Mouse (Mus musculus) v-Abl transformed pro-B cells (cell line): Measurements from ENCODE around the gene Gm4881.

ENCODE experiments used
- in situ Hi-C, 2 experiments: fragments of 400-800 bp; cut with MboI; formaldehyde crosslinking; loops; one replicate each; pipeline ENCODE4 v1.15.1; 2025; ENCODE audit not compliant: unreplicated experiment in 2 of 2

The Gm4881 gene

GRCm38 (mm10) chr7:24902264-24902629, 42.0 kb downstream of the Gm4881 start:
- in situ Hi-C loops: loop anchor here in 1 of 2 experiments (10.0 kb wide), 2 partner anchors 347 to 853 kb away; partner anchors contain the start of gene Hnrnpul1

GRCm38 (mm10) chr7:24901842-24902241, 42.5 kb downstream of the Gm4881 start:
- in situ Hi-C loops: loop anchor here in 1 of 2 experiments (10.0 kb wide), 2 partner anchors 347 to 853 kb away; partner anchors contain the start of gene Hnrnpul1

DNA sequence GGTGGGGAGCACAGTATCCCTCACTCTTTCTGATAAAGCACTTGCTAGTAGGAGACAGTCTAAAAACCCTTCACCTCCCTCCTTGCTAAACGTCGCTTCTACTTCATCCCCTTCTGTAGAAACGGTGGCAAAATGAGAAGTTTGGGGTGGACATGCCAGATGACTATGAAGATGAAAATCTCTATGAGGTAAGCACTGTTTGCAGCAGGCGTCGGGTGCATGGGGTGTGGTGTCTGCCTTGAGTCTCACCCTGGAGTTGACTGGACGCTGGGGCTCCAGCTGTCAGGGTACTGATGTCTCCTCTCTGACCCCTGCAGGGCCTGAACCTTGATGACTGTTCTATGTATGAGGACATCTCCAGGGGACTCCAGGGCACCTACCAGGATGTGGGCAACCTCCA, 43.2 kb downstream of the Gm4881 start:
- in situ Hi-C loops: loop anchor here in 1 of 2 experiments (10.0 kb wide), 2 partner anchors 346 to 854 kb away; partner anchors contain the start of gene Hnrnpul1

GRCm38 (mm10) chr7:24897959-24898358, 46.3 kb downstream of the Gm4881 start:
- in situ Hi-C loops: loop anchor here in 1 of 2 experiments (25.0 kb wide), 1 partner anchor 814 kb away; the partner anchor contains the start of gene Ccdc97

- in situ Hi-C loops: loop anchor here in 1 of 2 experiments (25.0 kb wide), 1 partner anchor 815 kb away; the partner anchor contains the start of gene Ccdc97
Observed at GRCm38 (mm10) chr7:24897224-24897623, 47.1 kb downstream of the Gm4881 start, which contains the start of gene Cd79a. Gene Cd79a (plus strand): TSS chr7:24897381.

- in situ Hi-C loops: loop anchor here in 1 of 2 experiments (25.0 kb wide), 1 partner anchor 816 kb away; the partner anchor contains the start of gene Ccdc97
Observed at GRCm38 (mm10) chr7:24896269-24896668, 48.0 kb downstream of the Gm4881 start.

GRCm38 (mm10) chr7:24895749-24896148, 48.5 kb downstream of the Gm4881 start:
- in situ Hi-C loops: loop anchor here in 1 of 2 experiments (25.0 kb wide), 1 partner anchor 817 kb away; the partner anchor contains the start of gene Ccdc97

DNA sequence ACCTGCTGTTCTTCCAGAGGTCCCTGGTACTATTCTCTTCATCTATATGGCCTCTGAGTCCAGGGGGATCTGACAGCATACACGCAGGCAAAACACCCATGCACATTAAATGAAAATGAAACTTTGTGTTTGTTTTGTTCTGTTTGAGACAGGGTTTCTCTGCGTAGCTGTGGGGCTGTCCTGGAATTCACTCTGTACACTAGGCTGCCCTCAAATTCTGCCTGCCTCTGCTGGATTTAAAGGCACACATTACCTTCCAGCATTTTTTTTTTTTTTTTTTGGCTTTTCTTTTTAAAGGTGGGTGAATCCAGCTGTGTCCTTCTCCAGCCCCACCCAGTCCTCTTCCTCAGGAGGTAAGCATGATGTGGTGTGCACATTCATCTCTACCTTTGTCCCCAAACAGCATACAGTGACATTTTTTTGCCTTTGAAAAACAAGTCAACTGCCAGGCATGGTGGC, 52.1 kb downstream of the Gm4881 start:
- in situ Hi-C loops: loop anchor here in 1 of 2 experiments (25.0 kb wide), 1 partner anchor 820 kb away; the partner anchor contains the start of gene Ccdc97

GRCm38 (mm10) chr7:24891241-24892124, 52.8 kb downstream of the Gm4881 start:
- in situ Hi-C loops: loop anchor here in 1 of 2 experiments (25.0 kb wide), 1 partner anchor 821 kb away; the partner anchor contains the start of gene Ccdc97

DNA sequence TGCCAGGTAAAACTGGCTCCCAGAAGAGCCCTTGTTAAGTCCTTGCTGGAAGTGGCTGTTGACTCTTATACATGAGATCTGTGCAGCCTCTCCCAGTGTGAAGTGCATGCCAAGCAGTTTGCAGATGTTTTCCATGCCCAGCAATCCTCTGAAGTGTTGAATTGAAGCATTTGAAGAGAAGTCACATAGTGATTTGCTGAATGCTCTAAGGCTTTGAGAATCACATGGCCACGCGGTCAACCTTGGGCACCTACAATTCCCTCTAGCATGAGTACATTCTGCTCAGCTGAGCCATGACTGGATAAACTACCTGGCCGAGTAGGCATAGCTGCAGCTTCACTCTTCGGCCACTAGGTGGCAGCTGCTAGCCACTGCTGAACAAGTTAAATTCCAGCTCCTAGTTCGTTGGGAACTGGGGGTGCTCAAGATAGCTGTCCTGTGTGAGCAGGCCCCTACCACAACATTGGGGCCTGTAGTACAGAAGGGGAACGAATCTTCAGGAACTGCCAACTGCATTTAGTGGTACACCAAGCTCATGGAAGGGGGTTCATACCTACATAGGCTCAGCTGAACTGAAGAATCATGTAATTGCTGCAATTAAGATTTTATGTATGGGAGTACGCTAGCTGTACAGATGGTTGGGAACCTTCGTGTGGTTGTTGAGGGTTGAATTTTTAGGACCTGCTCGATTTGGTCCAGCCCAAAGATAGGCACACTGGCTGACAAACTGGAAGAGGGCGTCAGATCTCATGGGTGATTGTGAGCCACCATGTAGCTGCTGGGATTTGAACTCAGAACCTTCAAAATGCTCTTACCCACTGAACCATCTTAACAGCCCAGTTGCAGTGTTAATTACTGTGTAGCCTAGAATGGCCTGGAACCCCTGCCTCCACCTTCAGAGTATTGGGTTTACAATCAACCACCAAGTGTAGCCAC, 53.7 kb downstream of the Gm4881 start:
- in situ Hi-C loops: loop anchor here in 1 of 2 experiments (25.0 kb wide), 1 partner anchor 822 kb away; the partner anchor contains the start of gene Ccdc97

DNA sequence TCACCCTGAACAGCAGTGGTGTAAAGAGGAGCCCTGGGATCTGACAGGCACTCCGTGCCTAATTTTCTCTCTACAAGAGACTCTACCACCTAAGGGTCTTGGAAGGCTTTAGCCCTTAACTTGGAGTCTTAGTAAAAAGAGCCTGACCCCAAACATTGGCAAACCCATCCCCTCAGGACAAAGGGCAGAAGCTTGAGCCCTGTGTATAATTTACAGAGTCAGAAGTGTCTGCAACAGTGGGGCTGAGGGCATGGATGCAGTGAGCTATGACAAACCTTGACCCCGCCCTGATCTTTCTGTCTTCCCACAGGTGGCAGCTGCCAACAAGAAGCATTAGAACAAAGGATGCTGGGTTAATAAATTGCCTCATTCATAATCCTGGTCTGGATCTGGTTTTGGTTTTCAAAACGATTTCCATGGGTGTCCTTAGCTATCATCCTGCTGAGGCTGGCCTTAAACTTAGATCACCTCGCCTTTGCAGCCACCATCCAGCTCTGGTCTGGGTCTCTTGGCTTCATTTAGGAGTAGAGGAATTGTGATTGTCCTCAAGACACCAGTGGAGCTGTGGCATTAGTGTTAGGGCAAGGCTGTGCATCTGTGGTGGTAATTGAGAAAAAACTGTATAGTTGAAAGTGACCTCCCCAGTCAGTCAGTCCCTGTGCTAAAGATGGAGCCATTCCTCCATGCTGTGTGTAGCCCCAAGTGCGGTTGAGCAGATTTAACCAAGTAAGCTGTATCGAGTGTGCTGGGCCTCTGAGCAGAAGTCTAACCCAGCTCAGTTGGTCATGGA, 54.7 kb downstream of the Gm4881 start:
- in situ Hi-C loops: loop anchor here (5.0 to 25.0 kb wide), 3 partner anchors 33 to 823 kb away; partner anchors contain the start of gene Ccdc97 (in 1 of the 2)

DNA sequence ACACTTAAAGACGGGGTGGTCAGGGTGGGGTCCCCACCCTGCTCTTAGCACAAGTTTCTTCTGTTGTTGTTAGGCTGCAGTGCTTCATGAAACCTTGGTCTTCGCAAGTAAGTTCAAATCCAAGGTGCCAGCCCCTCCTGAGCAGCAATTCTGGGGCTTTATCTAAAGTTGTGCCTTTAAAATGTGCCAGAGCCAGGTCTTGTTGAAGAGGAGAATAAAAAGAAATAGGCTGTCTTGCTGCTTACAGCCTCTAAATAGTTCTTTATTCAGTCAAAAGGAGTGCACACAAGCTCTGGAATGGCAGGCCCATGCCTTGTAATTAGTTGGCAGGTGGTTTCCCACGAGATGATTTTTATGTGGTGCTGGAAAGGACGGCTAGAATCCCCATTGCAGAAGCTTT, 57.2 kb downstream of the Gm4881 start:
- in situ Hi-C loops: loop anchor here (5.0 to 25.0 kb wide), 3 partner anchors 35 to 825 kb away; partner anchors contain the start of gene Ccdc97 (in 1 of the 2)

DNA sequence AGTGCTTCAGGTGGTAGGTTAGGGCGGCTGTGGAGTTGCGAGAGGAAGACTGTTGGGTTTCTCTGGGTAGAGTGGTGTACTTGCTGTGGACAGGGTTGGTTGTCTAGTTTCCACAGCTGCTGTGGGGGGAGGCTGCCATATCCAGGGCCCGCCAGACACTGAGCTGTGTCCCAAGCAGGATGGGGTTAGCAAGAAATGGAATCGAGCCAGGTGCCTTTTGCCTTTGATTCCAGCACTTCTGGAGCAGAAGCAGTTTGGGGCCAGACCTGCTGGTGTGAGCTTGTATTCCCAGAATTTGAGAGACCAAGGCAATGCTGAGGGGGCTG, 58.0 kb downstream of the Gm4881 start:
- in situ Hi-C loops: loop anchor here (5.0 to 25.0 kb wide), 3 partner anchors 36 to 826 kb away; partner anchors contain the start of gene Ccdc97 (in 1 of the 2)

DNA sequence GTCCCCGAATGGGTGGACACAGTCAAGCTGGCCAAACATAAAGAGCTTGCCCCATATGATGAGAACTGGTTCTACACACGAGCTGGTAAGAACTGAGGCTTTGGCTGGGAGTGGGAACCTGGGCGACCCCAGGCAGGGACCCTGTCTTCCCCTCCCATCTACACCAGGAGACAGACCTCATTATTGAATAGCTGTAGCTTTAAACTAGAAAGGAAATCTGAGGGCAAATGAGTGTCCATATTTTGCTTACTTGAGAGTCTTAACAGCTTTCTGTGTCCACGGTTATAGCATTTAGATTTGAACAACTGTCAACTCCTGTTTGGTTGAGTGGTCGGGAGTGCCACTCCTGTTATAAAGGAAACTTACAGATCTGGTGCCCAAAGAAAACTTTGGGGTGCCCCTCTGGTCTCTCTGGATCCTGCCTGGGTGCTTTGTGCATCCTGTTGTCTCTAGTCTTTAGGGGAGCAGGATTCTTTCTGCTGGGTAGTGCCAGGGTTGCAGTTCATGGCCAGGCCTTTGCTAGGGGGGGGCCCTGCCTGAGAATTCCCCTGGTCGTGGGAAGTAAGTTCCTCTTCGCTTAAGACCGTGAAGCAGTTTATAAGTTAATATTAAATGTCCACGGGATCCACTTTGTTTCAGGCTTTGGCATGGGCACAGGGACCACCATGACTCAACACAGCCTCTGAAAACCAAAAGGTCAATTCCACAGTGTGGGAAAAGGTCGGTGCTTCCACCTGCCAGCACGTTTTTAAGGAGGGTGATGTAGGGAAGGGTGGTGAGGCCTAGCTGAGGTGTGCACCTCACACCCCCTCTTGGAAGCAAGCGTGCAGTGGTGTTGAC, 58.6 kb downstream of the Gm4881 start:
- in situ Hi-C loops: loop anchor here (5.0 to 25.0 kb wide), 3 partner anchors 37 to 827 kb away; partner anchors contain the start of gene Ccdc97 (in 1 of the 2)

GRCm38 (mm10) chr7:24884693-24885291, 59.5 kb downstream of the Gm4881 start:
- in situ Hi-C loops: loop anchor here (5.0 to 25.0 kb wide), 4 partner anchors 38 to 828 kb away; partner anchors contain the start of gene Ccdc97 (in 1 of the 2)

- in situ Hi-C loops: loop anchor here in 1 of 2 experiments (5.0 to 25.0 kb wide), 2 partner anchors 67 to 828 kb away; partner anchors contain the start of gene Ccdc97
Observed at GRCm38 (mm10) chr7:24883896-24884692, 60.2 kb downstream of the Gm4881 start, which contains the start of gene Rps19. Gene Rps19 (plus strand): TSS chr7:24884371.
